Mouse (Mus musculus): ENCODE measurements around the gene Mfsd4b2. TPM values are rescaled to one million over a fixed set of nuclear protein-coding genes. Genes with fewer than 3 reads are reported as not detected.

The Mfsd4b2 gene
- polyA plus RNA-seq (2014; fragmentation: Illumina TruSeq; extraction: RNeasy Lipid Tissue Mini Kit (QIAGEN cat#74804); ENCODE audit: low replicate concordance): 123 TPM

GRCm38 (mm10) chr10:39926616-39927139, at the start of gene Mfsd4b2:
TSS of gene Mfsd4b2 (minus strand) at chr10:39926923.

DNA sequence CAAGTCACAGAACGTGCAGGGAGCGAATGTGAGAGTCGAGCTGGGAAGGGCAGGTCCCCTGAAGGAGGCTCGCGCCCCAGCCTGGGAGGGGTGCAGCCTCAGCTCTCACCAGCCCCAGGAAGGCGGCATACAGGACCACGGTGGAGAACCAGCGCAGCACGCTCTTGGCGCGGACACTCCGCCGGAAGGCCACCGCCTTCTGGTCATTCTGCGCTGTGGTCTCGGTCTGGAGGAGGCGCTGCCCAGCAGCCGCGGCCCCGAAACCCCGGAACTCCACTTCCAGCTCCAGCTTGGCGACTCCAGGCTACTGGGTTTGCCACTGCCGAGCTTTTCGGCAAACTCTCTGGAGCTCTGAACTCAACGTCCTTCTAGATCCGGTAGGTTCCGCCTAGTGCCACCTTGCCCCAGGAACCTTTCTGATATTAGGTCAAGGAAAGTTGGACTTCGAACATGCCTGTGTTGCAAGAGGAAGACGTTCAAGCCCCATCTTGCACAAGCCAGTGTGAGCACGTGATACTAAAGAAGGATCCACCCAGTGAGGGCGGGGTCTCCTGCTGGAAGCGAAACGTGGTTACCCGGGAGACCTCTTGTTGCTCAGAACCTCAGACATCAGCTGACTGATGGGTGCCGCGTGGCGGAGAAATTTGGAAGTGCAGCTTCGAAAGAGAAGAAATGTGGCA, 33.2 kb upstream of the Mfsd4b2 start, which contains the start of gene Mfsd4b3:
Gene Mfsd4b3, minus strand, starts transcription at position 393 of the 680 bp plus-strand sequence.

GRCm38 (mm10) chr10:39898874-39899371, 27.8 kb downstream of the Mfsd4b2 start, which contains the start of gene Mfsd4b4:
TSS of gene Mfsd4b4 (minus strand) at chr10:39899238.

Other genes starting within 250 kb of the Mfsd4b2 start
- gene Rev3l, start 194.8 kb downstream of the Mfsd4b2 start, polyA plus RNA-seq (2014; fragmentation: Illumina TruSeq; extraction: RNeasy Lipid Tissue Mini Kit (QIAGEN cat#74804); ENCODE audit: low replicate concordance): 39.8 TPM
- 3.0 TPM for gene Mfsd4b4, start 27.7 kb downstream of the Mfsd4b2 start, polyA plus RNA-seq (2014; fragmentation: Illumina TruSeq; extraction: RNeasy Lipid Tissue Mini Kit (QIAGEN cat#74804); ENCODE audit: low replicate concordance)
- 37.3 TPM for gene Mfsd4b3, start 33.2 kb upstream of the Mfsd4b2 start, polyA plus RNA-seq (2014; fragmentation: Illumina TruSeq; extraction: RNeasy Lipid Tissue Mini Kit (QIAGEN cat#74804); ENCODE audit: low replicate concordance)
- 2.9 TPM for gene Mfsd4b5, start 59.7 kb upstream of the Mfsd4b2 start, polyA plus RNA-seq (2014; fragmentation: Illumina TruSeq; extraction: RNeasy Lipid Tissue Mini Kit (QIAGEN cat#74804); ENCODE audit: low replicate concordance)
- 0.56 TPM for gene Mfsd4b1, start 98.3 kb upstream of the Mfsd4b2 start, polyA plus RNA-seq (2014; fragmentation: Illumina TruSeq; extraction: RNeasy Lipid Tissue Mini Kit (QIAGEN cat#74804); ENCODE audit: low replicate concordance)
- 208 TPM for gene Slc16a10, start 215.3 kb upstream of the Mfsd4b2 start, polyA plus RNA-seq (2014; fragmentation: Illumina TruSeq; extraction: RNeasy Lipid Tissue Mini Kit (QIAGEN cat#74804); ENCODE audit: low replicate concordance)